Mouse (Mus musculus): ENCODE results near the gene Dars. TPM values are rescaled to one million over a fixed set of nuclear protein-coding genes. Genes with fewer than 3 reads are reported as not detected.

Dars gene
- polyA plus RNA-seq, 1 experiment: 63.2 TPM

DNA sequence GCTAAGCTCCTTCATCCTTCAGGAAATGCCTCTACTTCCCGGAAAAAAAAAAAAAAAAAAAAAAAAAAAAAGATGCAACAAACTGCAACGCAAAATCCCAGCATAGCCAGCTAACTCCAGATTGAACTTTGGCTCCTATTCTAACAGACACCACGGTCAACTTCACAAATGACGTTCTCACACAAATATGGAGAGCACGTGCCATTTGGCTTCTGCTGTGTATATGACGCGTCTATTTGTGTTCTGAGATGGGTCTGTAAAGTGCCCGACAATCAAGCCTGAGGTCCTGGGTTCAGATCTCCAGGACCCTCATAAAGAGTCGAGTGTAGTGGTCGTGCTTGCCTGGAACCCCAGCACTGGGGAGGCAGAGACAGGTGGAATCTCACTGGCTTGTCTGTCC, 39.1 kb upstream of the Dars start:
- no peak overlapping the region for H3ac ChIP-seq (ENCODE audit: control insufficient read depth, insufficient read length)
- TF ChIP-seq TCF12 (IDR thresholded peaks at IDR 0.05; ENCODE audit: insufficient read depth, poor library complexity, severe bottlenecking) (no peak), USF1 (IDR thresholded peaks at IDR 0.05; ENCODE audit: low read depth) (no peak), POLR2AphosphoS2 (IDR thresholded peaks at IDR 0.05; ENCODE audit: insufficient read length, low read depth) (no peak), CEBPB (IDR thresholded peaks at IDR 0.05; ENCODE audit: insufficient read depth, poor library complexity, severe bottlenecking) (no peak), TCF3 (IDR thresholded peaks at IDR 0.05; ENCODE audit: insufficient read length, low read depth) (no peak), MAX (IDR thresholded peaks at IDR 0.05; ENCODE audit: low read depth) (no peak), REST (IDR thresholded peaks at IDR 0.05; ENCODE audit: insufficient read depth, insufficient read length) (no peak), POLR2A (IDR thresholded peaks at IDR 0.05; ENCODE audit: insufficient read length, low read depth) (no peak), MYOD1 (IDR thresholded peaks at IDR 0.05; ENCODE audit: control insufficient read depth in 1 of 3, insufficient read length in 2 of 3, low read depth in 2 of 3) (no peak), MYOG (IDR thresholded peaks at IDR 0.05; ENCODE audit: control insufficient read depth in 1 of 3, insufficient read depth in 1 of 3, insufficient read length in 2 of 3, low read depth in 2 of 3) (no peak), SRF (IDR thresholded peaks at IDR 0.05; ENCODE audit: control insufficient read depth, insufficient read length, low read depth) (no peak), E2F4 (IDR thresholded peaks at IDR 0.05; ENCODE audit: insufficient read depth) (no peak)
- H3K4me3 ChIP-seq: no peak overlapping the region
- no peaks in the 10 kb centered on the region for H3K79me2 ChIP-seq (ENCODE audit: control insufficient read depth, insufficient read depth)
- no peak overlapping the region for H3K4me2 ChIP-seq (ENCODE audit: low read depth)
- no peaks in the 10 kb centered on the region for H3K36me3 ChIP-seq (ENCODE audit: control insufficient read depth, insufficient read depth)
- H3K27me3 ChIP-seq (ENCODE audit: control insufficient read depth, insufficient read depth, insufficient read length): no peaks in the 10 kb centered on the region

DNA sequence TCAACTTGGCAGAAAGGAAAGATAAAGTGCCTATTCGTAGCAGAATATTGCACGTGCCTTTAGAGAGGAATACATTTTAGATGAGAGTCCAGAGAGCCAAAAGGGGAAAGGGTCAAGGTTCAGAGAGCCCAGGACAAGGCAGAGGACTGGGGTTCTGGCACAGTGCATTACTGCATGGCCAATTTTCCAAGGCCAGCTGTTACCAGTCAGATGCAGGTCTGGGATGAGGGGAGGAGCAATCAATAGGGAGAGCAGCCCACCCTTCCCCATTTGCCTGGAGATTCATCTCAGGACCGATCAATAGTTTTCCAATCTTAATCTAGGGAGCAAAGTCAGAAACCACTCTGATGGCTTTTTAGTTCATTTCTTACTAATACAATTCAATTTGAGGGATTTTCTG, 35.0 kb upstream of the Dars start:
- no peaks in the 10 kb centered on the region for H3K79me2 ChIP-seq (ENCODE audit: control insufficient read depth, insufficient read depth)
- no peak overlapping the region for H3K4me3 ChIP-seq
- H3K27me3 ChIP-seq (ENCODE audit: control insufficient read depth, insufficient read depth, insufficient read length): no peaks in the 10 kb centered on the region
- H3K4me2 ChIP-seq (ENCODE audit: low read depth): no peak overlapping the region
- no peak overlapping the region for H3ac ChIP-seq (ENCODE audit: control insufficient read depth, insufficient read length)
- H3K36me3 ChIP-seq (ENCODE audit: control insufficient read depth, insufficient read depth): no peaks in the 10 kb centered on the region
- TF ChIP-seq REST (IDR thresholded peaks at IDR 0.05; ENCODE audit: insufficient read depth, insufficient read length) (no peak), MAX (IDR thresholded peaks at IDR 0.05; ENCODE audit: low read depth) (no peak), POLR2AphosphoS2 (IDR thresholded peaks at IDR 0.05; ENCODE audit: insufficient read length, low read depth) (no peak), USF1 (IDR thresholded peaks at IDR 0.05; ENCODE audit: low read depth) (no peak), E2F4 (IDR thresholded peaks at IDR 0.05; ENCODE audit: insufficient read depth) (no peak), SRF (IDR thresholded peaks at IDR 0.05; ENCODE audit: control insufficient read depth, insufficient read length, low read depth) (no peak), MYOD1 (IDR thresholded peaks at IDR 0.05; ENCODE audit: control insufficient read depth in 1 of 3, insufficient read length in 2 of 3, low read depth in 2 of 3) (no peak), CEBPB (IDR thresholded peaks at IDR 0.05; ENCODE audit: insufficient read depth, poor library complexity, severe bottlenecking) (no peak), MYOG (IDR thresholded peaks at IDR 0.05; ENCODE audit: control insufficient read depth in 1 of 3, insufficient read depth in 1 of 3, insufficient read length in 2 of 3, low read depth in 2 of 3) (no peak), TCF3 (IDR thresholded peaks at IDR 0.05; ENCODE audit: insufficient read length, low read depth) (no peak), POLR2A (IDR thresholded peaks at IDR 0.05; ENCODE audit: insufficient read length, low read depth) (no peak), TCF12 (IDR thresholded peaks at IDR 0.05; ENCODE audit: insufficient read depth, poor library complexity, severe bottlenecking) (no peak)

DNA sequence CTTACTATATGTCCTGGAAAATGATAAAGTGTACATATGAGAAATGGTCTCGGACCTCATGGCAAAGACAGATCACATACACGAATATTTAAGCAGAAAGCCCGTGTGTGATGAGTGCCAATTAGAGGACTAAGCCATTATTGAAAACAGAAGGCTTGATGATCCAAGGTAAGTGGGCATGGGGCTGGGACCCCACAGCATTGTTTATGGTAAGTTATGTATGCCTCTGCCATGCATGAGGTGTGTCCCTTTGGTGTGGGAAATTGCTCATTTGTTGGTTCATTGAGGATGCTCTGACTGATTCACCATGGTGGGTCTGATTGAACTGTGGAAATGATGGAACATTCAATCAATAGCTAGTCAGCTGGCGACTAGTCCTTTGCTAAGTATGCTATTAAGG, 34.0 kb upstream of the Dars start:
- Histone ChIP-seq H3K36me3 (ENCODE audit: control insufficient read depth, insufficient read depth) (no peaks in the 10 kb centered on the region), H3K4me2 (ENCODE audit: low read depth) (no peak overlapping the region), H3K4me3 (no peak overlapping the region), H3K79me2 (ENCODE audit: control insufficient read depth, insufficient read depth) (no peaks in the 10 kb centered on the region), H3ac (ENCODE audit: control insufficient read depth, insufficient read length) (no peak overlapping the region), H3K27me3 (ENCODE audit: control insufficient read depth, insufficient read depth, insufficient read length) (no peaks in the 10 kb centered on the region)
- TF ChIP-seq TCF3 (IDR thresholded peaks at IDR 0.05; ENCODE audit: insufficient read length, low read depth) (no peak), POLR2A (IDR thresholded peaks at IDR 0.05; ENCODE audit: insufficient read length, low read depth) (no peak), MYOD1 (IDR thresholded peaks at IDR 0.05; ENCODE audit: control insufficient read depth in 1 of 3, insufficient read length in 2 of 3, low read depth in 2 of 3) (no peak), POLR2AphosphoS2 (IDR thresholded peaks at IDR 0.05; ENCODE audit: insufficient read length, low read depth) (no peak), MYOG (IDR thresholded peaks at IDR 0.05; ENCODE audit: control insufficient read depth in 1 of 3, insufficient read depth in 1 of 3, insufficient read length in 2 of 3, low read depth in 2 of 3) (no peak), E2F4 (IDR thresholded peaks at IDR 0.05; ENCODE audit: insufficient read depth) (no peak), MAX (IDR thresholded peaks at IDR 0.05; ENCODE audit: low read depth) (no peak), REST (IDR thresholded peaks at IDR 0.05; ENCODE audit: insufficient read depth, insufficient read length) (no peak), USF1 (IDR thresholded peaks at IDR 0.05; ENCODE audit: low read depth) (no peak), TCF12 (IDR thresholded peaks at IDR 0.05; ENCODE audit: insufficient read depth, poor library complexity, severe bottlenecking) (no peak)

- no peak for TF ChIP-seq TCF12 (IDR thresholded peaks at IDR 0.05; ENCODE audit: insufficient read depth, poor library complexity, severe bottlenecking)
- TF ChIP-seq CEBPB (IDR thresholded peaks at IDR 0.05; ENCODE audit: insufficient read depth, poor library complexity, severe bottlenecking): no peak
- no peak for TF ChIP-seq MYOD1 (IDR thresholded peaks at IDR 0.05; ENCODE audit: control insufficient read depth in 1 of 3, insufficient read length in 2 of 3, low read depth in 2 of 3)
- no peak for TF ChIP-seq TCF3 (IDR thresholded peaks at IDR 0.05; ENCODE audit: insufficient read length, low read depth)
- TF ChIP-seq REST (IDR thresholded peaks at IDR 0.05; ENCODE audit: insufficient read depth, insufficient read length): no peak
- TF ChIP-seq MAX (IDR thresholded peaks at IDR 0.05; ENCODE audit: low read depth): no peak
- no peaks in the 10 kb centered on the region for H3K79me2 ChIP-seq (ENCODE audit: control insufficient read depth, insufficient read depth)
- H3K27me3 ChIP-seq (ENCODE audit: control insufficient read depth, insufficient read depth, insufficient read length): no peaks in the 10 kb centered on the region
- H3ac ChIP-seq (ENCODE audit: control insufficient read depth, insufficient read length): no peak overlapping the region
- no peak overlapping the region for H3K4me3 ChIP-seq
- no peak overlapping the region for H3K4me2 ChIP-seq (ENCODE audit: low read depth)
- no peaks in the 10 kb centered on the region for H3K36me3 ChIP-seq (ENCODE audit: control insufficient read depth, insufficient read depth)
These were observed 30.2 kb upstream of the Dars start for GRCm38 (mm10) chr1:128447206-128447902.

All from myocyte (in vitro differentiated cells).